Mouse (Mus musculus) heart, embryonic 10.5 days (tissue): ENCODE data around the gene Mllt1. TPM values are rescaled to one million over a fixed set of nuclear protein-coding genes. Genes with fewer than 3 reads are reported as not detected.

Experiments used
- polyA plus RNA-seq: library from polyadenylated mRNA; unstranded; fragments of >200 nt; fragmentation: Nextera tagmentation; extraction: Ambion mirVana; gene quantifications from 2 replicates; pipeline ENCODE4 v1.2.1, GENCODE M21; 2016

Mllt1 gene
- polyA plus RNA-seq, 1 experiment from 2014 or later = 46.0 TPM

Other genes with a start within 250 kb of the Mllt1 start
- 518 and 632 TPM in 2 replicates for gene Ndufa11, start 217.6 kb downstream of the Mllt1 start, polyA plus RNA-seq
- gene Vmac, start 217.4 kb downstream of the Mllt1 start, polyA plus RNA-seq = 10.2 and 12.7 TPM in 2 replicates
- gene Nrtn, start 177.9 kb downstream of the Mllt1 start, polyA plus RNA-seq = 3.3 and 7.4 TPM in 2 replicates
- gene Dus3l, start 170.7 kb downstream of the Mllt1 start, polyA plus RNA-seq = 39.6 and 41.4 TPM in 2 replicates
- 1.3 and 2.1 TPM in 2 replicates for gene Prr22, start 165.2 kb downstream of the Mllt1 start, polyA plus RNA-seq
- 4.0 and 4.8 TPM in 2 replicates for gene Rfx2, start 104.4 kb downstream of the Mllt1 start, polyA plus RNA-seq
- not detected in 2 replicates for gene Acsbg2, start 61.0 kb downstream of the Mllt1 start, polyA plus RNA-seq
- 0.33 and 0.40 TPM in 2 replicates for gene 1700061G19Rik, start 59.9 kb downstream of the Mllt1 start, polyA plus RNA-seq
- not detected in 2 replicates for gene Acer1, start 46.7 kb upstream of the Mllt1 start, polyA plus RNA-seq
- 144 and 165 TPM in 2 replicates for gene Clpp, start 54.9 kb upstream of the Mllt1 start, polyA plus RNA-seq
- gene Alkbh7, start 61.9 kb upstream of the Mllt1 start, polyA plus RNA-seq = 49.6 and 59.7 TPM in 2 replicates
- 0.53 TPM in 1 of 2 replicates, not detected in the other for gene Pspn, start 64.6 kb upstream of the Mllt1 start, polyA plus RNA-seq
- gene Gtf2f1, start 75.9 kb upstream of the Mllt1 start, polyA plus RNA-seq = 39.4 and 56.0 TPM in 2 replicates
- gene Gm17949, start 76.1 kb upstream of the Mllt1 start, polyA plus RNA-seq = 0.12 and 0.36 TPM in 2 replicates
- 30.1 and 31.3 TPM in 2 replicates for gene Khsrp, start 96.1 kb upstream of the Mllt1 start, polyA plus RNA-seq
- not detected in 2 replicates for gene Slc25a41, start 106.2 kb upstream of the Mllt1 start, polyA plus RNA-seq
- 0.65 and 3.6 TPM in 2 replicates for gene Crb3, start 123.7 kb upstream of the Mllt1 start, polyA plus RNA-seq
- gene Slc25a23, start 124.4 kb upstream of the Mllt1 start, polyA plus RNA-seq = 8.6 and 8.7 TPM in 2 replicates
- gene Dennd1c, start 143.1 kb upstream of the Mllt1 start, polyA plus RNA-seq = 0.68 and 2.2 TPM in 2 replicates
- gene Tubb4a, start 152.4 kb upstream of the Mllt1 start, polyA plus RNA-seq = 9.1 and 14.7 TPM in 2 replicates
- 5.7 and 7.0 TPM in 2 replicates for gene Tnfsf9, start 169.9 kb upstream of the Mllt1 start, polyA plus RNA-seq
- not detected in 2 replicates for gene Cd70, start 214.4 kb upstream of the Mllt1 start, polyA plus RNA-seq